Mouse (Mus musculus) hindbrain, embryonic 13.5 days (tissue): Measurements from ENCODE around the gene Rhox3c. TPM values are rescaled to one million over a fixed set of nuclear protein-coding genes. Genes with fewer than 3 reads are reported as not detected.
"Not testable (repeated sequence)": the region's sequence is repeated elsewhere in the genome, so short reads cannot be mapped to it uniquely, and the experiment has no call there.

Experiments used
- ATAC-seq: fragments of 200-750 bp; cut with Nextera tagmentation; 2 replicates; pipeline ENCODE4 v1.8.0; 2017; ENCODE audit warnings: moderate TSS enrichment; ENCODE audit not compliant: low FRiP score
- H3K27ac ChIP-seq: fragments of 300-500 bp; sonication (generic); 2 replicates; pipeline ENCODE4 v1.5.1; 2015; ENCODE audit warnings: inconsistent platforms, mild to moderate bottlenecking, moderate library complexity
- H3K27me3 ChIP-seq: fragments of 300-500 bp; sonication (generic); 2 replicates; pipeline ENCODE4 v1.6.1; 2015; ENCODE audit warnings: mild to moderate bottlenecking, inconsistent platforms
- H3K36me3 ChIP-seq: fragments of 300-500 bp; sonication (generic); 2 replicates; pipeline ENCODE4 v1.6.1; 2015; ENCODE audit warnings: mild to moderate bottlenecking, inconsistent platforms
- H3K4me1 ChIP-seq: fragments of 300-500 bp; sonication (generic); replicated peaks from 2 replicates; pipeline ENCODE4 v1.6.1; 2015; ENCODE audit warnings: inconsistent platforms
- H3K4me2 ChIP-seq: fragments of 300-500 bp; sonication (generic); 2 replicates; pipeline ENCODE4 v1.6.1; 2015; ENCODE audit warnings: inconsistent platforms, mild to moderate bottlenecking, moderate library complexity
- H3K4me3 ChIP-seq: fragments of 300-500 bp; sonication (generic); 2 replicates; pipeline ENCODE4 v1.5.1; 2015; ENCODE audit warnings: mild to moderate bottlenecking, inconsistent platforms
- H3K9ac ChIP-seq: fragments of 300-500 bp; sonication (generic); 2 replicates; pipeline ENCODE4 v1.6.1; 2015; ENCODE audit warnings: mild to moderate bottlenecking, inconsistent platforms
- H3K9me3 ChIP-seq: fragments of 300-500 bp; sonication (generic); 2 replicates; pipeline ENCODE4 v1.6.1; 2016; ENCODE audit warnings: inconsistent platforms
- WGBS: fragments of 180-500 bp; shearing (Covaris S2); methylation state at CpG from one replicate; pipeline ENCODE4 v1.1.7; 2015; 5-methylcytosine and 5-hydroxymethylcytosine counted together
- polyA plus RNA-seq: library from polyadenylated mRNA; unstranded; fragments of >200 nt; fragmentation: Nextera tagmentation; extraction: Ambion mirVana; gene quantifications from 2 replicates; pipeline ENCODE4 v1.2.1, GENCODE M21; 2015

Gene Rhox3c
- not detected in 2 replicates for polyA plus RNA-seq

DNA sequence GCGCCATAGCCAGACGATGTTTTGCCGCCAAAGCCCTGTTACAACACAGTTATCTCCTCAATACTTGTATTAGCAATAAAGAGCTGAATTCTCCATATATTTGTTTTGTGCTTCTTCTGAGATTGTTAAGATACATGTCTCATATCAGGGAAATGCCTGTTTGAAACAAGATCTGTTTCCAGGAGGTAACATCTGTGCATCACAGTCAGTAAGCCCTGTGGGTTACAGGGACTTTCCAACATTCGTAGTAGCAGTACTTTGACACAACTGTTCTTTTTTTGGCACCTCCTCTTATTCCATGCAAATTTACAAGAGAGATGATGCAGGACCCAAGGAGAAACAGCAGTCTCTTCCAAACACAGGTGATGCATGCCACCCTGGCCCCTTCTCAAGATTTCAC, at the start of gene Rhox3c:
Gene Rhox3c (plus strand): TSS at position 301 of the 400 bp plus-strand sequence.
- not testable (repeated sequence) for ATAC-seq, H3K27ac ChIP-seq, H3K4me2 ChIP-seq, H3K4me1 ChIP-seq, H3K9me3 ChIP-seq, H3K27me3 ChIP-seq, H3K4me3 ChIP-seq, H3K36me3 ChIP-seq, H3K9ac ChIP-seq
- WGBS, result 90% methylated on average over 3 of the region's 4 CpGs

DNA sequence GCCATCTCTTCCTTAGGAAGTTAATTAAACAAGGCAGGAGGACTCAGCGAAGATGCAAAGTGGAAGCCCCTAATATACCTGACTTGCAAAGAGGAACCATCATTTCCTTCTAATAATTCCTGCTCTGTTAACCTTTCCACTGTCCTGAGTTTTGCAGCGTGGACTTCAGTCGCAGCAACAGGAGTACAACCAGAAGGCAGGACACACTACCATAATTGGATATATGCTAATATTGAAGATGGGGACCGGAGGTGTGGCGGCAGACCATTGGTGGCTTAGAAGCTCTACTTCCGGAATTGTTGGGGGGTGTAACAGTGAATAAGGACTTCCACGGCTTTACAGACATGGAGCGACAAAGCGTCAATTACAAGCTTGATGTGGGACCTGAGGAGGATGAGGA, 46.6 kb upstream of the Rhox3c start, which contains the start of gene Rhox2b:
Gene Rhox2b (plus strand): TSS at position 301 of the 400 bp plus-strand sequence.
- H3K4me1 ChIP-seq, H3K27me3 ChIP-seq, H3K27ac ChIP-seq, H3K4me3 ChIP-seq, H3K36me3 ChIP-seq, H3K9me3 ChIP-seq, H3K9ac ChIP-seq, H3K4me2 ChIP-seq, ATAC-seq: not testable (repeated sequence)
- no CpG with 5 or more reads among the region's 9 CpGs for WGBS

DNA sequence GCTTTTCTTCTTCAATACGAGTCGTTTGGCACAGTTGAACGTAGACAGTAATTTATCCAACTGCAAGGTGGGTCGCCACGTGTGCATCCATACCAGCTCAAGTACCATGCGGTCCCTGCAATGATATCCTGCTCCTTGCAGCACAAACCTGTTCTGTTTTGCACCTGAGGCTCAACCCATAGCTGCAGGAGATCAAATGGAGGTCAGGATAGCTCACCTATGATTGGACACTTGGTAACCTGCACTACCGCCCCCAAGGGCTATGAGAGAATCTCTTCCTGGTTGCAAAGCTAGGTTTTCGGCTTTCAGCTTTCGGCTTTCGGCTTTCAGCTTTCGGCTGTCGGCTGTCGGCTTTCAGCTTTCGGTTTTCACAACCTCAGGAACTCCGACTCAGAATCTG, 26.2 kb upstream of the Rhox3c start, which contains the start of gene Rhox4b:
Gene Rhox4b (plus strand): TSS at position 301 of the 400 bp plus-strand sequence.
- H3K4me1 ChIP-seq, H3K9me3 ChIP-seq, H3K27ac ChIP-seq, H3K4me2 ChIP-seq, H3K36me3 ChIP-seq, ATAC-seq, H3K9ac ChIP-seq, H3K4me3 ChIP-seq, H3K27me3 ChIP-seq: not testable (repeated sequence)
- 90% methylated on average over 14 of the region's 15 CpGs for WGBS

DNA sequence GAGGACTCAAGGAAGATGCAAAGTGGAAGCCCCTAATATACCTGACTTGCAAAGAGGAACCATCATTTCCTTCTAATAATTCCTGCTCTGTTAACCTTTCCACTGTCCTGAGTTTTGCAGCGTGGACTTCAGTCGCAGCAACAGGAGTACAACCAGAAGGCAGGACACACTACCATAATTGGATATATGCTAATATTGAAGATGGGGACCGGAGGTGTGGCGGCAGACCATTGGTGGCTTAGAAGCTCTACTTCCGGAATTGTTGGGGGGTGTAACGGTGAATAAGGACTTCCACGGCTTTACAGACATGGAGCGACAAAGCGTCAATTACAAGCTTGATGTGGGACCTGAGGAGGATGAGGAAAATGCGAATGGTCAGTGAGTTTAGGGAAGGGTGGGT, 5.0 kb upstream of the Rhox3c start, which contains the start of gene Rhox2c:
Gene Rhox2c (plus strand): TSS at position 301 of the 400 bp plus-strand sequence.
- H3K4me2 ChIP-seq, H3K9ac ChIP-seq, H3K4me1 ChIP-seq, H3K9me3 ChIP-seq, H3K27ac ChIP-seq, H3K36me3 ChIP-seq, H3K4me3 ChIP-seq, ATAC-seq, H3K27me3 ChIP-seq: not testable (repeated sequence)
- WGBS, result 95% methylated on average over 7 of the region's 10 CpGs

DNA sequence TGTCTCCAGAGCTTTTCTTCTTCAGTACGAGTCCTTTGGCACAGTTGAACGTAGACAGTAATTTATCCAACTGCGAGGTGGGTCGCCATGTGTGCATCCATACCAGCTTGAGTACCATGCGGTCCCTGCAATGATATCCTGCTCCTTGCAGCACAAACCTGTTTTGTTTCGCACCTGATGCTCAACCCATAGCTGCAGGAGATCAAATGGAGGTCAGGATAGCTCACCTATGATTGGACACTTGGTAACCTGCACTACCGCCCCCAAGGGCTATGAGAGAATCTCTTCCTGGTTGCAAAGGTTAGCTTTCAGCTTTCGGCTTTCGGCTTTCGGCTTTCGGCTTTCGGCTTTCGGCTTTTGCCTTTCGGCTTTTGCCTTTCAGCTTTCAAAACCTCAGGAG, 21.7 kb downstream of the Rhox3c start, which contains the start of gene Rhox4c:
Gene Rhox4c (plus strand): TSS at position 301 of the 400 bp plus-strand sequence.
- not testable (repeated sequence) for H3K4me2 ChIP-seq, H3K9me3 ChIP-seq, H3K4me1 ChIP-seq, H3K36me3 ChIP-seq, H3K9ac ChIP-seq, ATAC-seq, H3K27me3 ChIP-seq, H3K27ac ChIP-seq, H3K4me3 ChIP-seq
- WGBS, result 95% methylated on average over 14 of the region's 14 CpGs

DNA sequence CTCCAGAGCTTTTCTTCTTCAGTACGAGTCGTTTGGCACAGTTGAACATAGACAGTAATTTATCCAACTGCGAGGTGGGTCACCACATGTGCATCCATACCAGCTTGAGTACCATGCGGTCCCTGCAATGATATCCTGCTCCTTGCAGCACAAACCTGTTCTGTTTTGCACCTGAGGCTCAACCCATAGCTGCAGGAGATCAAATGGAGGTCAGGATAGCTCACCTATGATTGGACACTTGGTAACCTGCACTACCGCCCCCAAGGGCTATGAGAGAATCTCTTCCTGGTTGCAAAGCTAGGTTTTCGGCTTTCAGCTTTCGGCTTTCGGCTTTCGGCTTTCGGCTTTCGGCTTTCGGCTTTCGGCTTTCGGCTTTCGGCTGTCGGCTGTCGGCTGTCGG, 55.7 kb downstream of the Rhox3c start, which contains the start of gene Rhox4d:
Gene Rhox4d (plus strand): TSS at position 301 of the 400 bp plus-strand sequence.
- not testable (repeated sequence) for H3K27me3 ChIP-seq, H3K9ac ChIP-seq, ATAC-seq, H3K4me3 ChIP-seq, H3K27ac ChIP-seq, H3K4me2 ChIP-seq, H3K36me3 ChIP-seq, H3K9me3 ChIP-seq, H3K4me1 ChIP-seq
- 91% methylated on average over 16 of the region's 18 CpGs for WGBS

Other genes starting within 250 kb of the Rhox3c start
- gene Gm9, start 247.5 kb upstream of the Rhox3c start, polyA plus RNA-seq, result not detected in 2 replicates
- not detected in 2 replicates for gene Rhox1, start 236.3 kb upstream of the Rhox3c start, polyA plus RNA-seq
- gene Rhox2a, start 213.6 kb upstream of the Rhox3c start, polyA plus RNA-seq, result 0.32 TPM in 1 of 2 replicates, not detected in the other
- gene Rhox3a, start 208.7 kb upstream of the Rhox3c start, polyA plus RNA-seq, result not detected in 2 replicates
- not detected in 2 replicates for gene Rhox4a, start 193.2 kb upstream of the Rhox3c start, polyA plus RNA-seq
- not detected in 2 replicates for gene Rhox3a2, start 78.6 kb upstream of the Rhox3c start, polyA plus RNA-seq
- not detected in 2 replicates for gene Rhox4a2, start 67.7 kb upstream of the Rhox3c start, polyA plus RNA-seq
- not detected in 2 replicates for gene Rhox2b, start 46.5 kb upstream of the Rhox3c start, polyA plus RNA-seq
- gene Rhox4b, start 26.1 kb upstream of the Rhox3c start, polyA plus RNA-seq, result not detected in 2 replicates
- 0.94 TPM in 1 of 2 replicates, not detected in the other for gene Rhox2c, start 4.9 kb upstream of the Rhox3c start, polyA plus RNA-seq
- gene Rhox4c, start 21.8 kb downstream of the Rhox3c start, polyA plus RNA-seq, result not detected in 2 replicates
- gene Rhox2d, start 34.8 kb downstream of the Rhox3c start, polyA plus RNA-seq, result not detected in 2 replicates
- gene Rhox4d, start 55.8 kb downstream of the Rhox3c start, polyA plus RNA-seq, result not detected in 2 replicates
- gene Rhox2e, start 71.9 kb downstream of the Rhox3c start, polyA plus RNA-seq, result not detected in 2 replicates
- gene Rhox3e, start 83.4 kb downstream of the Rhox3c start, polyA plus RNA-seq, result not detected in 2 replicates
- gene Rhox4e, start 98.8 kb downstream of the Rhox3c start, polyA plus RNA-seq, result not detected in 2 replicates
- not detected in 2 replicates for gene Rhox2f, start 112.8 kb downstream of the Rhox3c start, polyA plus RNA-seq
- gene Rhox3f, start 122.4 kb downstream of the Rhox3c start, polyA plus RNA-seq, result not detected in 2 replicates
- not detected in 2 replicates for gene Rhox4f, start 149.1 kb downstream of the Rhox3c start, polyA plus RNA-seq
- not detected in 2 replicates for gene Rhox3g, start 170.0 kb downstream of the Rhox3c start, polyA plus RNA-seq
- gene Rhox2g, start 184.9 kb downstream of the Rhox3c start, polyA plus RNA-seq, result not detected in 2 replicates
- gene Rhox4g, start 192.7 kb downstream of the Rhox3c start, polyA plus RNA-seq, result not detected in 2 replicates
- not detected in 2 replicates for gene Rhox3h, start 210.2 kb downstream of the Rhox3c start, polyA plus RNA-seq
- gene Rhox2h, start 214.7 kb downstream of the Rhox3c start, polyA plus RNA-seq, result not detected in 2 replicates